Mouse (Mus musculus): ENCODE data around the gene Dock9. TPM values are rescaled to one million over a fixed set of nuclear protein-coding genes. Genes with fewer than 3 reads are reported as not detected.

Gene Dock9
- polyA plus RNA-seq, 1 experiment from 2014 or later = 6.0 TPM

GRCm38 (mm10) chr14:121796571-121797456 lies 823 bp downstream of the Dock9 start:
- H3K4me1 ChIP-seq (replicated peaks; ENCODE audit: control insufficient read depth, insufficient read depth, low read length) = no peaks in the 10 kb centered on the region
- peaks cover 18% of the 10 kb centered on the region for H3K27me3 ChIP-seq (ENCODE audit: control insufficient read depth, insufficient read depth, low read length)
- H3K4me2 ChIP-seq (replicated peaks; ENCODE audit: low read depth, low read length) = peak overlapping the region; percentile 91
- WGBS = 14% methylated on average over 28 of the region's 28 CpGs
- H3K9me3 ChIP-seq (ENCODE audit: control insufficient read depth, low read length) = no peaks in the 10 kb centered on the region
- DNase-seq (ENCODE audit: low spot score) = peak; percentile 26
- no peaks in the 10 kb centered on the region for H3K36me3 ChIP-seq (ENCODE audit: control insufficient read depth, insufficient read depth, low read length)
- peak; percentile 1; the same call in 1 of the 2 replicates for ATAC-seq (ENCODE audit: low FRiP score)
- peak overlapping the region; percentile 64 for H3K9ac ChIP-seq (ENCODE audit: low read depth, low read length)
- no peak overlapping the region for H3K27ac ChIP-seq (ENCODE audit: low read depth, low read length)
- H3K4me3 ChIP-seq (ENCODE audit: low read depth, low read length) = peak overlapping the region; percentile 67

GRCm38 (mm10) chr14:121795536-121795935 lies 2.1 kb downstream of the Dock9 start:
- no peaks in the 10 kb centered on the region for H3K9me3 ChIP-seq (ENCODE audit: control insufficient read depth, low read length)
- no peak overlapping the region for H3K4me3 ChIP-seq (ENCODE audit: low read depth, low read length)
- WGBS = 87% methylated on average over 7 of the region's 7 CpGs
- H3K27me3 ChIP-seq (ENCODE audit: control insufficient read depth, insufficient read depth, low read length) = peaks cover 18% of the 10 kb centered on the region
- H3K4me1 ChIP-seq (replicated peaks; ENCODE audit: control insufficient read depth, insufficient read depth, low read length) = no peaks in the 10 kb centered on the region
- ATAC-seq (ENCODE audit: low FRiP score) (no peak), DNase-seq (ENCODE audit: low spot score) (no peak)
- no peaks in the 10 kb centered on the region for H3K36me3 ChIP-seq (ENCODE audit: control insufficient read depth, insufficient read depth, low read length)
- H3K27ac ChIP-seq (ENCODE audit: low read depth, low read length) = no peak overlapping the region
- no peak overlapping the region for H3K9ac ChIP-seq (ENCODE audit: low read depth, low read length)
- H3K4me2 ChIP-seq (replicated peaks; ENCODE audit: low read depth, low read length) = no peak overlapping the region

GRCm38 (mm10) chr14:121793639-121794038 lies 4.0 kb downstream of the Dock9 start:
- ATAC-seq (ENCODE audit: low FRiP score) = no peak
- no peaks in the 10 kb centered on the region for H3K36me3 ChIP-seq (ENCODE audit: control insufficient read depth, insufficient read depth, low read length)
- no peak overlapping the region for H3K27ac ChIP-seq (ENCODE audit: low read depth, low read length)
- 63% methylated on average over 5 of the region's 5 CpGs for whole genome bisulfite sequencing
- DNase-seq (ENCODE audit: low spot score) = no peak
- peaks cover 18% of the 10 kb centered on the region for H3K27me3 ChIP-seq (ENCODE audit: control insufficient read depth, insufficient read depth, low read length)
- H3K4me3 ChIP-seq (ENCODE audit: low read depth, low read length) = no peak overlapping the region
- H3K4me2 ChIP-seq (replicated peaks; ENCODE audit: low read depth, low read length) = no peak overlapping the region
- no peaks in the 10 kb centered on the region for H3K4me1 ChIP-seq (replicated peaks; ENCODE audit: control insufficient read depth, insufficient read depth, low read length)
- H3K9ac ChIP-seq (ENCODE audit: low read depth, low read length) = no peak overlapping the region
- H3K9me3 ChIP-seq (ENCODE audit: control insufficient read depth, low read length) = no peaks in the 10 kb centered on the region

GRCm38 (mm10) chr14:121791935-121792334 lies 5.7 kb downstream of the Dock9 start:
- H3K36me3 ChIP-seq (ENCODE audit: control insufficient read depth, insufficient read depth, low read length) = no peaks in the 10 kb centered on the region
- ATAC-seq (ENCODE audit: low FRiP score) = no peak
- H3K9me3 ChIP-seq (ENCODE audit: control insufficient read depth, low read length) = no peaks in the 10 kb centered on the region
- no peak overlapping the region for H3K27ac ChIP-seq (ENCODE audit: low read depth, low read length)
- H3K9ac ChIP-seq (ENCODE audit: low read depth, low read length) = no peak overlapping the region
- H3K27me3 ChIP-seq (ENCODE audit: control insufficient read depth, insufficient read depth, low read length) = peaks cover 14% of the 10 kb centered on the region
- no peak for DNase-seq (ENCODE audit: low spot score)
- no peak overlapping the region for H3K4me3 ChIP-seq (ENCODE audit: low read depth, low read length)
- H3K4me2 ChIP-seq (replicated peaks; ENCODE audit: low read depth, low read length) = no peak overlapping the region
- 84% methylated on average over 2 of the region's 2 CpGs for WGBS
- H3K4me1 ChIP-seq (replicated peaks; ENCODE audit: control insufficient read depth, insufficient read depth, low read length) = no peaks in the 10 kb centered on the region

DNA sequence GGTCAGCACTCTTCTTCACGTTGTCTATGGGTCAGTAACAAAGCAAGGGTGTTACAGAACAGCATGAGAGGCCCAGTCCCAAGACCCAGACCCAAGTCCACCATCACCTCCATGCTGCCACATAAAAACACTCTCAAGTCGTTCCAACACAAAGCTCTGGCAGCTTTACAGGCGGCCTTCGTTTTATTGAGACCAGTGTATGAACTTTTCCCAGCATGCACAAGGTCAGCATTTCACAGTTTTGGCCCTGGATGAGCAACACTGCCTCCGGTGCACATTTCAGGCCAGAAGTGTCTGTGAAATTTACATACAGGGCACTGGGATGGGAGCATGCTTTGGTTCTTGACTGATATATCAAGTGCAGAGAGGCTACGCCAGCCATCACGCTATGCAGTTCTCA lies 6.5 kb downstream of the Dock9 start:
- no peak overlapping the region for H3K27ac ChIP-seq (ENCODE audit: low read depth, low read length)
- no peak overlapping the region for H3K4me2 ChIP-seq (replicated peaks; ENCODE audit: low read depth, low read length)
- no peaks in the 10 kb centered on the region for H3K9me3 ChIP-seq (ENCODE audit: control insufficient read depth, low read length)
- no peaks in the 10 kb centered on the region for H3K36me3 ChIP-seq (ENCODE audit: control insufficient read depth, insufficient read depth, low read length)
- DNase-seq (ENCODE audit: low spot score) (no peak), ATAC-seq (ENCODE audit: low FRiP score) (no peak)
- H3K27me3 ChIP-seq (ENCODE audit: control insufficient read depth, insufficient read depth, low read length) = peaks cover 7% of the 10 kb centered on the region
- no peak overlapping the region for H3K9ac ChIP-seq (ENCODE audit: low read depth, low read length)
- WGBS = 85% methylated on average over 7 of the region's 7 CpGs
- no peaks in the 10 kb centered on the region for H3K4me1 ChIP-seq (replicated peaks; ENCODE audit: control insufficient read depth, insufficient read depth, low read length)
- H3K4me3 ChIP-seq (ENCODE audit: low read depth, low read length) = no peak overlapping the region

- Histone ChIP-seq H3K4me1 (replicated peaks; ENCODE audit: control insufficient read depth, insufficient read depth, low read length) (no peaks in the 10 kb centered on the region), H3K9me3 (ENCODE audit: control insufficient read depth, low read length) (no peaks in the 10 kb centered on the region), H3K36me3 (ENCODE audit: control insufficient read depth, insufficient read depth, low read length) (no peaks in the 10 kb centered on the region), H3K4me3 (ENCODE audit: low read depth, low read length) (no peak overlapping the region), H3K27me3 (ENCODE audit: control insufficient read depth, insufficient read depth, low read length) (no peaks in the 10 kb centered on the region), H3K27ac (ENCODE audit: low read depth, low read length) (no peak overlapping the region), H3K4me2 (replicated peaks; ENCODE audit: low read depth, low read length) (no peak overlapping the region), H3K9ac (ENCODE audit: low read depth, low read length) (no peak overlapping the region)
- no peak for DNase-seq (ENCODE audit: low spot score)
- no peak for ATAC-seq (ENCODE audit: low FRiP score)
- WGBS = 84% methylated on average over 3 of the region's 3 CpGs
Observed at GRCm38 (mm10) chr14:121789273-121789672, 8.4 kb downstream of the Dock9 start.

DNA sequence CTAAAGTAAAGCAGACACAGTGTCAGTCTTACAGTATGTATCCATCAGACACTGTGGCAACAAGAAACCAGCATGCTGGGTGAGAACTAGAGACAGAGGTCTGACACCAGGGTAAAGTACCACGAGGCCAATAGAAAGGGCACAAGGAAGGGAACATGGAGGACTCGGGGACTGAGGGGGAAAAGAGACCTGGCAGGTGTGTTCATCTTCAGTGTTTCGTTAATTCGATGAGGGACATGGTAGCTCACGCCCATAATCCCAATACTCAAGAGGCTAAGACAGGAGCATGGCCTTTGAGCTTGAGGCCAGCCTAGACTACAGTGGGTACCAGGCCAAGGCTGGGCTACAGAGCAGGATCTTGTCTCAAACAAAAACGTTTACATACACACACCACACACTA lies 9.2 kb downstream of the Dock9 start:
- Histone ChIP-seq H3K27ac (ENCODE audit: low read depth, low read length) (no peak overlapping the region), H3K4me2 (replicated peaks; ENCODE audit: low read depth, low read length) (no peak overlapping the region), H3K4me3 (ENCODE audit: low read depth, low read length) (no peak overlapping the region), H3K9ac (ENCODE audit: low read depth, low read length) (no peak overlapping the region), H3K36me3 (ENCODE audit: control insufficient read depth, insufficient read depth, low read length) (no peaks in the 10 kb centered on the region), H3K9me3 (ENCODE audit: control insufficient read depth, low read length) (no peaks in the 10 kb centered on the region), H3K27me3 (ENCODE audit: control insufficient read depth, insufficient read depth, low read length) (no peaks in the 10 kb centered on the region), H3K4me1 (replicated peaks; ENCODE audit: control insufficient read depth, insufficient read depth, low read length) (no peaks in the 10 kb centered on the region)
- DNase-seq (ENCODE audit: low spot score) = no peak
- 85% methylated on average over 6 of the region's 6 CpGs for WGBS
- ATAC-seq (ENCODE audit: low FRiP score) = no peak

GRCm38 (mm10) chr14:121787430-121787829 lies 10.2 kb downstream of the Dock9 start:
- Histone ChIP-seq H3K9ac (ENCODE audit: low read depth, low read length) (no peak overlapping the region), H3K4me1 (replicated peaks; ENCODE audit: control insufficient read depth, insufficient read depth, low read length) (no peaks in the 10 kb centered on the region), H3K4me3 (ENCODE audit: low read depth, low read length) (no peak overlapping the region), H3K36me3 (ENCODE audit: control insufficient read depth, insufficient read depth, low read length) (no peaks in the 10 kb centered on the region), H3K27ac (ENCODE audit: low read depth, low read length) (no peak overlapping the region), H3K9me3 (ENCODE audit: control insufficient read depth, low read length) (no peaks in the 10 kb centered on the region), H3K27me3 (ENCODE audit: control insufficient read depth, insufficient read depth, low read length) (no peaks in the 10 kb centered on the region), H3K4me2 (replicated peaks; ENCODE audit: low read depth, low read length) (no peak overlapping the region)
- WGBS = 94% methylated on average over 12 of the region's 12 CpGs
- ATAC-seq (ENCODE audit: low FRiP score) (no peak), DNase-seq (ENCODE audit: low spot score) (no peak)

DNA sequence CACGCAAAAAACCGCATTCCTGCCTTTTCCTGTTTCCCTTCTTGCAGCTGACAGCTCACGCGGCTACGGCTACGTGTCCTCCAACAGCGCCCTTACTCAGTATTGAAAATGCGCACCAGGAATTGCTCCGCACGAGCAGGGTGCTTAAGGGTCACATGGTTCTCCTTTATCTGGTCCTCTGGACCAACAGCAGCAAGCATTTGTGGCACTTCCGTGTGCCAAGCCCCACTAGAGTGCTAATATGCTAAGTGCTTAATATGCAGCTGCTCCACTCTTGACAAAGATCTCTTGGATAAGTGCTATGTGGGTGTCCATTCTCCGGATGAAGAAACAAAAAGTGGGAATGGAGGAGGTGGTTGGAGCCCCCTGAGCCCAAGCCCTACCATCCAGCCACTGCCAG lies 10.7 kb downstream of the Dock9 start:
- no peak for DNase-seq (ENCODE audit: low spot score)
- no peak for ATAC-seq (ENCODE audit: low FRiP score)
- no peaks in the 10 kb centered on the region for H3K27me3 ChIP-seq (ENCODE audit: control insufficient read depth, insufficient read depth, low read length)
- 88% methylated on average over 12 of the region's 12 CpGs for WGBS
- no peak overlapping the region for H3K27ac ChIP-seq (ENCODE audit: low read depth, low read length)
- no peaks in the 10 kb centered on the region for H3K4me1 ChIP-seq (replicated peaks; ENCODE audit: control insufficient read depth, insufficient read depth, low read length)
- no peak overlapping the region for H3K4me3 ChIP-seq (ENCODE audit: low read depth, low read length)
- no peaks in the 10 kb centered on the region for H3K9me3 ChIP-seq (ENCODE audit: control insufficient read depth, low read length)
- H3K36me3 ChIP-seq (ENCODE audit: control insufficient read depth, insufficient read depth, low read length) = no peaks in the 10 kb centered on the region
- no peak overlapping the region for H3K9ac ChIP-seq (ENCODE audit: low read depth, low read length)
- no peak overlapping the region for H3K4me2 ChIP-seq (replicated peaks; ENCODE audit: low read depth, low read length)
